Mouse (Mus musculus) left cerebral cortex, postnatal 36 days (tissue): Measurements from ENCODE around the gene Paip2b. TPM values are rescaled to one million over a fixed set of nuclear protein-coding genes. Genes with fewer than 3 reads are reported as not detected.
"Not testable (repeated sequence)": the region's sequence is repeated elsewhere in the genome, so short reads cannot be mapped to it uniquely, and the experiment has no call there.

ENCODE experiments used
- DNase-seq, 2 experiments: peaks; one replicate each; pipeline ENCODE4 v3.0.0; 2021 to 2022; ENCODE audit warnings: low spot score in 2 of 2, mixed read lengths in 1 of 2
- intact Hi-C: fragments of 180-260 bp; cut with DNase I; formaldehyde crosslinking; loops from one replicate; pipeline ENCODE4 v1.15.1; 2025
- total RNA-seq, 2 experiments: library from RNA; stranded (reverse); gene quantifications; 2 replicates each; pipeline ENCODE4 v1.2.3; 2021

Gene Paip2b
- total RNA-seq = 10 to 100 TPM; 55.0 to 56.6 TPM

GRCm38 (mm10) chr6:83831606-83832123 lies at the start of gene Paip2b:
TSS of gene Paip2b (minus strand) at chr6:83831741.
- peak; percentile 96 to 99 for DNase-seq
- intact Hi-C loops = no loop called here

GRCm38 (mm10) chr6:83879815-83880214 lies 48.3 kb upstream of the Paip2b start:
- peak in 1 of 2 experiments; percentile 19 for DNase-seq
- intact Hi-C loops = loop anchor here (1.0 to 5.0 kb wide), 2 partner anchors 32 to 181 kb away; no protein-coding TSS in a partner anchor

- peak; percentile 45 to 52 for DNase-seq
- intact Hi-C loops = no loop called here
Observed at GRCm38 (mm10) chr6:83867598-83868585, 36.4 kb upstream of the Paip2b start.

DNA sequence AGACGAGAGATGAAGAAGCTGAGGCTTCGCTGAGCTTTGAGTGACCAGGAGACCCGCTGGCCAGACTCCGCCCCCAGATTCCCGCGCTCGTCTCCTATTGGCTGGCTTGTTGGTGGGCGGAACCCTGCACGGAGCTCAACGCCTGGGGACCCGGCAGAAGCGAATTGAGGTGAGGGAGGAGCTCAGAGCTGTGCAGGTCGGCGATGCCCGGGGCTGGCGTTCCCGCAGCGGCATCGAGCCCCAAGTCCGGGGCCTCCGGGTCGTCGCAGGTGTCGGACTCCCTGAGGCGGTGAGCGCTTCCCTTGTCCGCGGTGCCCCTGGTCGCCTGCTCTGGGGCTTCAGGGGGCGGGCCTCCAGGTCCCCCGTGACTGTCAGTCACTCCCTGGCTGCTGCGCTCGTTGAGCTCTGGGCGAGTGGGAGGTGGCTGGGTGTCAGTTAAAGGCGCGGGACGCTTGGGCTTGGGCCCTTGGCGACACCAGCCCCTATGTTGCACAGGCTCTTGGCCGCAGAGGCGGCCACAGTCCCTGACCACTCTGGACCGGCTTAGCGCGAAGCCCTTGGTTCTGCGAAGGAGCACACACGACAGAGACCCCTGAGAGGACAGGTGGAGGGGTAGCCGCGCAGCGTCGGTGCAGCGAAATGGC lies 35.5 kb upstream of the Paip2b start, which contains the start of gene Zfp638:
Zfp638 (plus strand) TSS at position 156 of the 644 bp plus-strand sequence.
- intact Hi-C loops = no loop called here
- peak; percentile 95 to 96 for DNase-seq

DNA sequence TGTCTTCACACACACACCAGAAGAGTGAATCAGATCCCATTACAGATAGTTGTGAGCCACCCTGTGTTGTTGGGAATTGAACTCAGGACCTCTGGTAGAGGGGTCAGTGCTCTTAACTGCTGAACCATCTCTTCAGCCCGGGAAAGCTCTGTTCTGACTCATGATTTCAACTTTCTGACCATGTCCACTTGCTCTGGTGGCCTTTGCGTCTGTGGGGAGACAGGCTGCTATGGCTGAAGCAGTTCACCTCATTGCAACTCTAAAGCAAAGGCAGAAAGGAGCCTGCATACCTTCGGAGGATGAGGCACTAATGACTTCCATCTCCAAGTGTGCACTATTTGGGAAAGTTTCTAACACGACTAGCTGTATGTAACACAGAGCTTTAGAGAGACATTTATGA lies 34.9 kb upstream of the Paip2b start:
- intact Hi-C loops = no loop called here
- no peak for DNase-seq

DNA sequence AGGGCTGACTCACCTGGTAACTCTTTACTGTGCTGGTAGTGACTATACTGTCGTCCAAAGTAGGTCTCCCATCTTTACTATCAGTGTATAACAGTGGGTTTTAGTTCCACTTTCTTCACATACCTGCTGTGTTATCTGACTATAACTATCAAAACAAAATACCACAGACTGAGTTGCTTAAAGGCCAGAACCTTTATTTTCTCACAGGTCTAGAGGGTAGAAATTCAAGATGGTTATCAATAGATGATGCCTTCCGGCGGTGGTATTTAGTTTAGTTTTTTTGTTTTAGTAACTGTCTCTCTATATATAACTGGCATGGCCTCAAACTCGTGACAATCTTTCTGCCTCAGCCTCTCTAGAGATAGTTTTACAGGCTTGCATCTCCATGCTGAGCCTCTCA lies 32.0 kb upstream of the Paip2b start:
- intact Hi-C loops = no loop called here
- no peak for DNase-seq

DNA sequence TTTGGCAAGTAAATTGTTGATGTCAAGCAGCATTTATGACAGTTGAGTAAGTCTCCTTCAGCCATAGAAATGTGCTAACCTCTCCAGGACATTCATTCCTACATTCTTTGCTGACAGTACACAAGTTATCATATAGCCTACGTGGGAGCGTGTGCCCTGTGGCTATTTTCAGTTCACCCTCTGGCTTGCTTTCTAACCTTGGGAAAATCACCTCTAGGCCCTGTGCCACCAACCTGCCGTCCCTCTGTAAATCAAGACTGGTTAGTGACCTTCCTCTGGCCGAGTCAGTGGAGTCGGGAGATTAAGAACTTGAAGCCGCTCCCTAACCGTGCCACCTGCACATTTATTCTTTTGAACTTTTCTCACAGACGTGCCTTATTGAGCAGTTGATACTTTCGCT lies 28.5 kb upstream of the Paip2b start:
- no peak for DNase-seq
- intact Hi-C loops = no loop called here

GRCm38 (mm10) chr6:83857476-83857875 lies 25.9 kb upstream of the Paip2b start:
- no peak for DNase-seq
- intact Hi-C loops = no loop called here

- no peak for DNase-seq
- intact Hi-C loops = no loop called here
Observed at GRCm38 (mm10) chr6:83849446-83849845, 17.9 kb upstream of the Paip2b start.

- intact Hi-C loops = no loop called here
- DNase-seq = no peak
Observed at GRCm38 (mm10) chr6:83846141-83846540, 14.6 kb upstream of the Paip2b start.

DNA sequence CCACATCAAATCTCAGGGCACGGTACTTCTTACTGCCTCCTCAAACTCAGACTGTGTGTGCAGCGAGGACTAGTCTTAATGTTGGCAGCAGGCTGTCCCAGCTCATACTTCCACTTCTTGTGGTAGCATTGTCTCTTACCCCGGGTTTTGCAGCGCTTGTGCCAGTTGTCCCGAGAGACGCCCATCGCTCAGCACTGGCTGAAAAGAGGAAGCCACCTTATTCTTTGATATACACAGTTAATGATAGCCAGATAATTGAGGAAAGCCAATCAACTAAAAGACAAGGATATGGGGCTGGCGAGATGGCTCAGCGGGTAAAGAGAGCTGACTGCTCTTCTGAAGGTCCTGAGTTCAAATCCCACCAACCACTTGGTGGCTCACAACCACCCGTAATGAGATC lies 13.4 kb upstream of the Paip2b start:
- intact Hi-C loops = no loop called here
- DNase-seq = no peak

- no peak for DNase-seq
Observed at GRCm38 (mm10) chr6:83840086-83840485, 8.5 kb upstream of the Paip2b start.

GRCm38 (mm10) chr6:83838046-83838445 lies 6.5 kb upstream of the Paip2b start:
- no peak for DNase-seq
- intact Hi-C loops = no loop called here

More at GRCm38 (mm10) chr6:83840086-83840485, 8.5 kb upstream of the Paip2b start:
- intact Hi-C loops = no loop called here

DNA sequence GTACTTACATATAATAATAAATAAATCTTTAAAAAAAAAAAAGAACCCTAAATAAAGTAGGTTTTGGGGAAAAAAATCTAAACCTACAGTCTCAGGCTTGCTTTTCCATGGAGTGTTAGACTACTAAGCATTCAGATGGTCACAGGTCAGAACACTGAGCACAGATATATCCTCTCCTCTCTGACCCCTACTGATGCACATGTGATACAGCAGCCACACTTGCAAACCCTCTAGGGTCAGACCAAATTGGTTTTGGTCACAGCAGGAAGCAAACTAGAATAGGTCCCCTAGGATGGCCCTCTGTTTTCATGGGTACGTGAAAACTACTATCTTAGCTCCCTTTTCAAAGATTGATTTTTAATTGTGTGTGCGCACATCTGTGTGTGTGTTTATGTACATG lies 5.3 kb upstream of the Paip2b start:
- no peak for DNase-seq
- intact Hi-C loops = no loop called here

DNA sequence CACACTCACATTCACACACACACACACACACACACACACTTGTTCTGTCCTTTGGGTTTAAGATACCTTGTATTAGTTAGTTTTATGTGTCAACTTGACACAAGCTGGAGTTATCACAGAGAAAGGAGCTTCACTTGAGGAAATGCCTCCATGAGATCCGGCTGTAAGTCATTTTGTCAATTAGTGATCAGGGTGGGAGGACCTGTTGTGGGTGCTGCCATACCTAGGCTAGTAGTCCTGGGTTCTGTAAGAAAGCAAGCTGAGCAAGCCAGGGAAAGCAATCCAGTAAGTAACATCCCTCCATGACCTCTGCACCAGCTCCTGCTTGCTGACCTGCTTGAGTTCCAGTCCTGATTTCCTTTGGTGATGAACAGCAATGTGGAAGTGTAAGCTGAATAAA lies 852 bp upstream of the Paip2b start:
- DNase-seq, intact Hi-C loops: not testable (repeated sequence)

DNA sequence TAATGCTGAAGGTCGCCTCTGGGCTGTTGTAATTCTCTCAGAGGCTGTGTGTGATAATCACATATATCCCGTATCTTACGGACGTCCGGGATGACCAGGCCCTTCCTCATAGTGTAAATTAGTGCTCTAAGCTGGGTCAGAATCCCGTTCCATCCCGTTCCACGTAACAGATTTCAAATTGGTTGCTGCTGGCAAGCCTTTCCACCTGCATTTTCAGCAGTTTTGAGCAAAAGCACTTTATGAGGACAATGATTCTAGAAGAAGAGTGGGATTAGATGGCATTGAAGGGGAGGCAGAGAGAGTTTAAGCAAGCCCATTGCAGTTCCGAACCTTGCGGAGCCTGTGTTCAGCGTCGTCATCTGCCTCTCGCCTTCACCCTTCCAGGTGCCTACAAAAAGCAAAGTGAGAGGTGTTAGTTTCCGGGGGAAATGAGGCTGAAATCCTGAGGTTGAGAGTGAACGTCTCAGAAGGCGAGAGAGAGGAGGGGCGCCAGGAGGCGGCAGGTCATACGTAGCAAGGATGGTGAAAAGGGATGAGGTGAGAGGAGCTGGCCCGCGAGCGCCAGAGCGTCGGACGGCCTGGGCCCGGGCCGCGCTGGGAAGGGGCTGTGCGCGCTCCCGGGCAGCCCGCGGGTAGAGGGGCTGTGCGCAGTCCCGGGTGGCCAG lies 468 bp downstream of the Paip2b start:
- intact Hi-C loops = no loop called here
- no peak for DNase-seq

DNA sequence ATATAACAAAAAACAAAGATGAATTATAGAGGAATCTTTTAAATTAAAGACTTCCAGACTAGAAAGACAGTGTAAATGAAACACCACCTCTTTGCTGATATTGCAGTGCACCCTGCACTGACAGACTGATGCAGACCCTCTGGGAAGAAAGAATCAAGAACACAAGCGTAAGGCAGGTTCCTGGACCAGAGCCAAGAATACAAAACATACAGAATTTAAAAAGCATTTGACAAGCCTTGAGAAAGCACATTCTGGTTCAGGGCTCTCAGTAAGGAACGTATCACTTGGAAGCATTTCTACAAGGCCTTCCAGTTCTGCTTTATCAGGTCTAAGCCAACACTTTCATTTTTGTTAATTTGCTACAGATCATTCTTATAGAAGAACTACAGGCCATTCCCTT lies 9.7 kb downstream of the Paip2b start:
- no peak for DNase-seq
- intact Hi-C loops = no loop called here

- intact Hi-C loops = no loop called here
Observed at GRCm38 (mm10) chr6:83820727-83821515, 10.6 kb downstream of the Paip2b start.

DNA sequence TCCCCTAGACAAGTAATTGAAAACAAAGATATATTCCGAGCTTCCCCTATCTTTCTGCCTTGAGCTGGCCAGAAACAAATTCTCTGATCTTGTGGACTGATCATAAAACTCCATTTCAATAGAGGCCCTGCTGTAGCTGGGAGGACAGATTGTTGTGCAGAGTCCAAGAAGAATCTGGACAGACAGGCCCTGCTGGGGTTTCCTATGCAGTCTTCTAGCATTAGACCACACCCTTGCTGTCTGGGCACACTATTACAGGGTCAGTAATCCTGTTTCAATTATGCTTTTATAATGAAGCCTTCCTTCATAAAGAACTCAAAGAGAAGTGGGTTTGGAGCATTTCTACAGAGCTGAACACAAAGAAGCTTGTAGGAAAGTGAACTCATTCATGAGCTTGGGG lies 12.5 kb downstream of the Paip2b start:
- DNase-seq = no peak
- intact Hi-C loops = no loop called here

More at GRCm38 (mm10) chr6:83820727-83821515, 10.6 kb downstream of the Paip2b start:
- no peak for DNase-seq
